Mouse (Mus musculus) G1E (cell line): ENCODE data around the gene Eva1a. TPM values are rescaled to one million over a fixed set of nuclear protein-coding genes. Genes with fewer than 3 reads are reported as not detected.

Source experiments
- ATAC-seq: 2 replicates; pipeline ENCODE4 v1.8.0; 2016; ENCODE audit warnings: mild to moderate bottlenecking; ENCODE audit not compliant: insufficient number of reproducible peaks, poor library complexity, low FRiP score, severe bottlenecking; ENCODE audit errors: extremely low read depth
- DNase-seq: peaks from one replicate; pipeline ENCODE4 v3.0.0; 2012; ENCODE audit warnings: low spot score
- H3K27me3 ChIP-seq: 2 replicates; pipeline ENCODE4 v1.6.1; 2012; ENCODE audit warnings: mild to moderate bottlenecking, low read length, inconsistent platforms; ENCODE audit not compliant: insufficient read depth
- H3K36me3 ChIP-seq: replicated peaks from 2 replicates; pipeline ENCODE3; 2012; ENCODE audit warnings: mild to moderate bottlenecking, inconsistent platforms
- H3K4me1 ChIP-seq: 2 replicates; pipeline ENCODE4 v1.6.1; 2012; ENCODE audit warnings: low read depth, low read length, inconsistent platforms, mixed read lengths; ENCODE audit not compliant: insufficient read depth
- H3K4me3 ChIP-seq: 2 replicates; pipeline ENCODE4 v1.5.1; 2012; ENCODE audit warnings: low read depth, mild to moderate bottlenecking, inconsistent platforms, low read length, moderate library complexity, mixed read lengths
- H3K9me3 ChIP-seq: replicated peaks from 2 replicates; pipeline ENCODE4 v1.6.1; 2012; ENCODE audit warnings: inconsistent platforms
- CTCF ChIP-seq: IDR thresholded peaks from 2 replicates; pipeline ENCODE4 v1.5.1; 2012; ENCODE audit warnings: low read depth, low read length, inconsistent platforms, mixed read lengths
- GATA1 ChIP-seq: IDR thresholded peaks from 2 replicates; pipeline ENCODE4 v1.6.1; 2012; ENCODE audit warnings: borderline replicate concordance, low read length, inconsistent platforms, mixed read lengths
- GATA2 ChIP-seq: IDR thresholded peaks from 2 replicates; pipeline ENCODE4 v1.6.1; 2012; ENCODE audit warnings: low read depth, low read length, inconsistent platforms, borderline replicate concordance
- POLR2AphosphoS5 ChIP-seq: IDR thresholded peaks from 2 replicates; pipeline ENCODE4 v1.6.1; 2012; ENCODE audit warnings: low read depth, low read length, inconsistent platforms; ENCODE audit not compliant: insufficient replicate concordance
- TAL1 ChIP-seq: conservative IDR thresholded peaks from 2 replicates; pipeline ENCODE4 v1.6.1; 2012; ENCODE audit warnings: low read depth, low read length, inconsistent platforms, mixed read lengths
- polyA plus RNA-seq: library from polyadenylated mRNA; stranded (reverse); fragments of >175 nt; gene quantifications from 2 replicates; pipeline ENCODE4 v1.2.3, GENCODE M21; 2012
- total RNA-seq, 2 experiments: library from RNA; stranded (forward) in 1 of 2; stranded (reverse) in 1 of 2; fragments of 200-1000 nt in 1 of 2; fragments of >200 nt in 1 of 2; fragmentation: Nextera tagmentation in 1 of 2; gene quantifications; 2 replicates each; pipeline ENCODE4 v1.2.3; 2014 to 2017

The Eva1a gene
- total and polyA plus RNA-seq, 3 experiments, result 0.49 TPM; not detected in 2

DNA sequence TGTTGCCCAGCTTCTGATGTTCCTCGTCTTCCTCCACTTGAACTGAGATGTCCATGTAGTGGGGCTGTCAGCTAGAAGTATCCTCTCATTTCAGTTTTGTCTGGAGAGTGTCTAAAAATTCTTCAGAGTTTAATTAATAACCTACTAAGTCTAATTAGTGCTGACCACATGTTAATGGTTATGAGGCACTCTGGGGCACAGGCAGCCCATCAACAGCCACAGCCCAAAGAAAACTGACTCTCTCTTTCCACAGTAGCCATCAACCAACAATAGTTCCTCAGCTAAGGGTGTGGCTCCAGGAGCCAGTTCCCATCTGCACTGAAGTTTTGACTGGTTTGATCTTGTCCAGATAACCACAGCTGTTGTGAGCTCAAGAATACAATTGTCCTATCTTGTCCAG is 57.6 kb downstream of the Eva1a start:
- Histone ChIP-seq H3K4me1 (no peaks in the 10 kb centered on the region), H3K27me3 (no peaks in the 10 kb centered on the region), H3K4me3 (no peak overlapping the region), H3K9me3 (peaks cover 14% of the 10 kb centered on the region), H3K36me3 (no peaks in the 10 kb centered on the region)
- ATAC-seq (no peak), DNase-seq (no peak)
- TF ChIP-seq TAL1, result no peak
- no peak for TF ChIP-seq CTCF
- no peak for TF ChIP-seq GATA2
- no peak for TF ChIP-seq POLR2AphosphoS5
- TF ChIP-seq GATA1, result no peak

DNA sequence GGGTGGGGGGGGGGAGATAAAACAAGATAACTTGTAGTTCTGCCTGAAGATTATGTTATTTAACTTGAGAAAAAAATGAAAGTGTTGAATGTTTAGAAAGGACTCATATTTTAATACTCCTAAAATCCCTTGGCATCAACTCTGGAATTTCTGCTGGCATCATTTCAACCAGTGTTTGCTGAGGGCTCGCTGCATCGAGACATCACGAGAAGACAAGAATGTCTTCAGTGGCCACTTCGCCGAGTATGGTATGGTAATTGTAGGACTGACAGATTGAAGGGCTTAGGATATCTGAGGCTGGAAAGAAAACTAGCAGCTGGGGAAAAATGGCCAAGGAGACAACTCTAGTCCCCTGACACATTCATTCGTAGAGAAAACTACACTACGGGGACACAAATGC is 69.6 kb downstream of the Eva1a start:
- Histone ChIP-seq H3K9me3 (peaks cover 32% of the 10 kb centered on the region), H3K36me3 (no peaks in the 10 kb centered on the region), H3K27me3 (no peaks in the 10 kb centered on the region), H3K4me1 (no peaks in the 10 kb centered on the region), H3K4me3 (no peak overlapping the region)
- no peak for ATAC-seq
- no peak for DNase-seq
- TF ChIP-seq TAL1 (no peak), POLR2AphosphoS5 (no peak), GATA2 (no peak), GATA1 (no peak), CTCF (no peak)

DNA sequence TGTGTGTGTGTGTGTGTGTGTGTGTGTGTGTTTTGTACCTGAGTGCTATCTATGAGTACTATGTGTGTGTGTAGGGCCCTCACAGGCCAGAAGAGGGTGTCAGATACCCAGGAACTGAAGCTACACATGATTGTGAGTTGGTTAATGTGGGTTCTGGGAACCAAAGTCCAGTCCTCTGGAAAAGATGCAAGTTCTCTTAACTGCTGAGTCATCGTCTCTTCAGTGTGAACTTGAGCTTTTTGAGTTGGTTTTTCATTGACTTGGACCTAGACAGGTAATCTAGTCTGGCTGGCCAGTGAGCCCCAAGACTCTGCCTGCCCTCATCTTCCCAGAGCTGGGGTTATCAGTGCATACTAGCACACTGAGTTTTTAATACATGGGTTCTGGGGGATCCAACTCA is 70.3 kb downstream of the Eva1a start:
- Histone ChIP-seq H3K27me3 (no peaks in the 10 kb centered on the region), H3K4me1 (no peaks in the 10 kb centered on the region), H3K4me3 (no peak overlapping the region), H3K9me3 (peaks cover 32% of the 10 kb centered on the region), H3K36me3 (no peaks in the 10 kb centered on the region)
- no peak for DNase-seq
- TF ChIP-seq GATA2 (no peak), CTCF (no peak), TAL1 (no peak), GATA1 (no peak), POLR2AphosphoS5 (no peak)
- ATAC-seq, result no peak

DNA sequence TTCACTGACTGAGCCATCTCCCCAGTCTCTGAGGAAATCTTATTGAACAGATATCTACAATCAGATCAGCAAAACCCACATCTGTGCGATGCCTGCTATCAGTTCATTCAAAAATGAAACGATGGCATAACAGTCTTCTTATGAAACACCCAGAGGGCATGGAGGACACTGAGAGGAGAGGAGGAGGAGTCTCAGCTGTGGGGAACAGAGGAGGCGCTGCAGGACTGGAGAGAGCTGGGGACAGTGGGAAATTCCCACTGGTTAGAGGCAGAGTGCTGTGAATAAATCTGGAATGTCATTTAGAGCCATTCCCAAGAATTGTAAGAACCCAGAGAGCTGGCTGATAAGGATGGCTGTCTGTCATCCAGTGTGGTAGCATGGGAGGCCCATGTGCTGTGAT is 70.7 kb downstream of the Eva1a start:
- TF ChIP-seq GATA2 (no peak), POLR2AphosphoS5 (no peak), TAL1 (no peak), CTCF (no peak), GATA1 (no peak)
- peaks cover 32% of the 10 kb centered on the region for H3K9me3 ChIP-seq
- no peak for ATAC-seq
- no peaks in the 10 kb centered on the region for H3K27me3 ChIP-seq
- no peaks in the 10 kb centered on the region for H3K36me3 ChIP-seq
- H3K4me1 ChIP-seq, result no peaks in the 10 kb centered on the region
- no peak overlapping the region for H3K4me3 ChIP-seq
- DNase-seq, result no peak

DNA sequence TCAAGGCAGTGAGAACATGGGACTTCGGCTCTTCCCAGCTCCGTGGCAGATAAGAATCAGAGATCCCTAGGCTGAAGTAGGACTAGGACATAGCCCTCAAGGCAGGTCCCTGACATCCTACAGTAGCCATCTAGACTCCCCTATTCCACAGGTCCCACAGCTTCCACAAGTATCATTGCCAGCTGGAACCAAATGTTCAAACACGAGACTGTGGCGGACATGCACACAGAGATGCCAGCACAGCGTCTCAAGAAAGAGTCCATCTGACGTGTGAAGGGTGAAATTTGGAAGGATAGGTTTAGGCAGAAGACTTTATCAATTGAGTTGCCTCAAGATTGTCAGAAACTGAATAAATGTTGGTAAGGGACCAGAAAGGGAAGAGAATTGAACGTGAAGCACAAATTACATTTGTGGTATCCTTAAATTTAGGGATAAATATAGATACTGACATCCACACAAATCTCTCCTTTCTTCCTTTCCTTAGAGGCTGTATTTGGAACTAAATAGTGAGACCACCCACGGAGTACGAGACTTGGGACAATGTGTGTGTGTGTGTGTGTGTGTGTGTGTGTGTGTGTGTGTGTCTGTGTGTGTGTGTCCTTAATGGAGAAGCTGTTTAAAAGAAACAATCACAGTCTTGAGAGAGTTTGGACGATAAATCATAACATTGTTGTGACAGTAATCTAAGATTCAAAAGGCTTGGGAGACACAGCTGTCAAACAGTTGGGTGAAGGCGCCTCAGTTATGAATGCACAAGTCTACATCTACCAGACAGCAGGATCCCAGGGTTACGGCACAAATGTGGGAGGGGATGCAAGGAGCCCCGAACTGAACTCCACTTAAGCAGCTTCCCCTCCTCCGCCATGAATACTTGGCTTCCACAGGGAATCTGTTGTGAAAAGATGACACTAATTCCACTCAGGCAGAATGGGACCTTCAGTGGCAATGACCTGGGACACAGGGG is 71.6 kb downstream of the Eva1a start:
- H3K27me3 ChIP-seq, result no peaks in the 10 kb centered on the region
- TF ChIP-seq TAL1 (no peak), GATA1 (no peak), GATA2 (no peak), POLR2AphosphoS5 (no peak), CTCF (no peak)
- ATAC-seq (no peak), DNase-seq (no peak)
- no peaks in the 10 kb centered on the region for H3K4me1 ChIP-seq
- no peaks in the 10 kb centered on the region for H3K36me3 ChIP-seq
- peaks cover 33% of the 10 kb centered on the region for H3K9me3 ChIP-seq
- no peak overlapping the region for H3K4me3 ChIP-seq

DNA sequence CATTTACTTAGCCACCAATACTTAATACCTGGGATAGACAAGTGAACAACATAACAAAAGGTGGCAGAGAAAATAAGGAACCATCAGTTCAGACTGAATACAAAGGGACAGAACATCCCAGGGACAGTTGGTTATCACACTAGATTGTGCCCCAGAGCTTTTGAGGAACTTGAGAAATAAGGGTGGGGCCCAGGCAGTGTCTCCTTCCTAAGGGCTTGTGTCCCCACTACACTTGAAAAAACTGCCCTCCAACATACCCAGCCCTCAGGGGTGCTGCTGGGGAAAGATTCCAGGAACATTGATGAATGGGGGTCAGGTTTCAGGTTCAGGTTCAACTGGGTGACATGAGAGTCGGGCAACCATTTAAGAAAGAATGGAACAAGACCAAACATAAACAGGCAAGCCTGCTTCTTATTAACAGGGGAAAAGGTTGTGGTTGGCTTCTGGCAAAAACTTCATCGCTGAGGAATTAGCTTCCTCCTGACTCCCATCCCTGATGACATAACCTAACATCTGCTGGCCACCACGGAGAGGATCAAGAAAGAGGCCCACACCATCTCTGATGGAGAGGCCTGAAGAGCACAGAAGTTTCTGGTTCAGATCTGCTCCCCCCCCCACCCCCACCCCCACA is 74.6 kb downstream of the Eva1a start:
- DNase-seq, result no peak
- TF ChIP-seq POLR2AphosphoS5 (no peak), CTCF (no peak), TAL1 (no peak), GATA1 (no peak), GATA2 (no peak)
- no peak for ATAC-seq
- H3K27me3 ChIP-seq, result no peaks in the 10 kb centered on the region
- H3K9me3 ChIP-seq, result peaks cover 43% of the 10 kb centered on the region
- no peaks in the 10 kb centered on the region for H3K36me3 ChIP-seq
- no peak overlapping the region for H3K4me3 ChIP-seq
- H3K4me1 ChIP-seq, result no peaks in the 10 kb centered on the region

DNA sequence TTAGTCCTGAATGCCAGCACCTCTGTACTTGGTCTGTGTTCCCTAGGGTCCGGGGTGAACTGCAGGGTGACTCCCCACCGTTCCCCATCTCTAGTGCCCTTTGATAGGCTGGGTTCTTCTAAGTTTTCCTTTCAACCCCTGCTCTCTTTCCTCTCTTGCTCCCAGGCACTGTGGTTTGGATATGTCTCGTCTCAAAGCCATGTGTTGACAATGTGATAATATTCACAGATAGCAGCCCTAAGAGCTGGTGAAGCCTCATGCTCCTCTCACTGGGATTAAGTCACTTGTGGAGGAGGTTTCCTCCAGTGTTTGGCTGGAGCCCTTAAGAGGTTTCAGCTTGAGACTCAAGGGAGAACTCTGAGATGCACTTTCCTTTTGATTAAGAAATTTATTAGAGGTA is 75.3 kb downstream of the Eva1a start:
- Histone ChIP-seq H3K9me3 (peaks cover 41% of the 10 kb centered on the region), H3K4me1 (no peaks in the 10 kb centered on the region), H3K27me3 (no peaks in the 10 kb centered on the region), H3K36me3 (no peaks in the 10 kb centered on the region), H3K4me3 (no peak overlapping the region)
- ATAC-seq, result no peak
- no peak for TF ChIP-seq GATA2
- no peak for DNase-seq
